8 mouse cellular contexts compared by ENCODE assay signal in the genomic region with DNA sequence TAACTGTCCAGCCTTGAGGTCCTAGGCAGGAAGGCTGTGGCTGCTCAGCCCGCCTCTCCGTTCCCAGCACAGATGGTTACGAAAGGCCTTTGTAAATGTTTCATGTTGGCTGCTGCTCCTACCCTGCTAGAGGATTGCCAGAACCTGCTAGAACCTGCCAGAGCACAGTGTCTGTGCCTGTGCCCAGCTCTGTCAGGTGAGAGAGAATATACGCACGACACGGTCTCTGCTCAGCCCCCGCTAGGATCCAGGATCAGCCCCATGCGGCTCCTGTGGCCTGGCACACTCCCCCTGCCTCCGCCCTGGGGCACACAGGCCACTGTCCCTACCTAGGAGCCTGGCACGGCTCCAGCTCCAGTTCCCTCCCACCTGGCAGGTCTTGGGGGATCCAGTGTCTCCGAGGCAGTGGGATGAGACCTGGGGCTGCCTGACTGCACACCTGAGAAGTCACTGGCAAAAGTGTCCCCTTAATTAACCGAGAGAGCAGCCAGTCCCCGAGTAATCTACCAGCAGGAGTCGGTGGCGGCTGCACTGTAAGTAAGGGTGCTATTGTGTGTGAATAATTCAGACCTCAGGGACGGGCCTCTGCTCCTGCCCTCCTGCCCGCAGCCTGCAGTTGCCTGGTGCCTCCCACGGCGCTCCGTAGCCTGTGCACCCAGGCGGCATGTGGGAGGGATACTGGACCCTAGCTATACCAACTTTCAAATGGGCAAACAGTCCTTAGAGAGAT.
DNase-seq lines count a peak whose midpoint lies in the region; ATAC-seq lines count a peak whose summit lies in the region.

No protein-coding gene starts in this region.

- H3K4me3 ChIP-seq in lung, embryonic 16.5 days (ENCODE audit: low read length) = no peak overlapping the region
- H3K4me3 ChIP-seq in forebrain, embryonic 12.5 days (replicated peaks) = no peak overlapping the region
- no peak overlapping the region for H3K4me3 ChIP-seq in stomach, embryonic 16.5 days (replicated peaks; ENCODE audit: low read length)

- ATAC-seq in lung, embryonic 16.5 days (ENCODE audit: low read depth) = 0 out of 2 replicates have a peak, but pooled peaks have one; percentile 8
- ATAC-seq in forebrain, embryonic 12.5 days (ENCODE audit: low FRiP score) = 0 out of 2 replicates have a peak, but pooled peaks have one; percentile 2
- ATAC-seq in stomach, embryonic 16.5 days (ENCODE audit: insufficient read depth, low FRiP score) = peak; percentile 51

- peak; percentile 68 for DNase-seq in adrenal gland, postnatal 14 days
- no peak for DNase-seq in adrenal gland, postnatal 25 days
- DNase-seq in lung, postnatal 4 days = no peak
- DNase-seq in kidney, postnatal 25 days = peak; percentile 57 to 86
- DNase-seq in thymus, postnatal 10 days (ENCODE audit: low spot score in 2 of 2) = no peak

- no peaks in the 10 kb centered on the region for H3K36me3 ChIP-seq in lung, embryonic 16.5 days (ENCODE audit: control insufficient read depth, insufficient read depth, low read length)
- no peaks in the 10 kb centered on the region for H3K36me3 ChIP-seq in forebrain, embryonic 12.5 days (replicated peaks)
- no peaks in the 10 kb centered on the region for H3K36me3 ChIP-seq in stomach, embryonic 16.5 days (ENCODE audit: control insufficient read depth, insufficient read depth, low read length)

- no peaks in the 10 kb centered on the region for H3K9me3 ChIP-seq in lung, embryonic 16.5 days (ENCODE audit: control insufficient read depth, low read length)
- peaks cover 5% of the 10 kb centered on the region; the same call in 1 of the 2 replicates for H3K9me3 ChIP-seq in forebrain, embryonic 12.5 days
- H3K9me3 ChIP-seq in stomach, embryonic 16.5 days (replicated peaks; ENCODE audit: control insufficient read depth, low read length) = no peaks in the 10 kb centered on the region; the same call in 1 of the 2 replicates

- no peaks in the 10 kb centered on the region for H3K27me3 ChIP-seq in lung, embryonic 16.5 days (ENCODE audit: control insufficient read depth, insufficient read depth, low read depth, low read length)
- peaks cover 27% of the 10 kb centered on the region for H3K27me3 ChIP-seq in forebrain, embryonic 12.5 days
- H3K27me3 ChIP-seq in stomach, embryonic 16.5 days (ENCODE audit: control insufficient read depth, insufficient read depth, low read length) = no peaks in the 10 kb centered on the region

- H3K4me2 ChIP-seq in lung, embryonic 16.5 days (ENCODE audit: low read depth, low read length) = no peak overlapping the region
- H3K4me2 ChIP-seq in forebrain, embryonic 12.5 days = no peak overlapping the region
- H3K4me2 ChIP-seq in stomach, embryonic 16.5 days (ENCODE audit: low read depth, low read length) = no peak overlapping the region

- H3K4me1 ChIP-seq in lung, embryonic 16.5 days (replicated peaks; ENCODE audit: control insufficient read depth, insufficient read depth, low read length) = peaks cover 32% of the 10 kb centered on the region
- peaks cover 76% of the 10 kb centered on the region for H3K4me1 ChIP-seq in forebrain, embryonic 12.5 days
- peaks cover 35% of the 10 kb centered on the region for H3K4me1 ChIP-seq in stomach, embryonic 16.5 days (ENCODE audit: control insufficient read depth, insufficient read depth, low read length)

- no peak overlapping the region for H3K27ac ChIP-seq in lung, embryonic 16.5 days (ENCODE audit: low read length)
- H3K27ac ChIP-seq in forebrain, embryonic 12.5 days = peak overlapping the region; percentile 88
- H3K27ac ChIP-seq in stomach, embryonic 16.5 days (ENCODE audit: low read length) = peak overlapping the region; percentile 82

- 77% methylated on average over 21 of the region's 21 CpGs for WGBS in lung, embryonic 16.5 days
- WGBS in forebrain, embryonic 12.5 days = 45% methylated on average over 21 of the region's 21 CpGs
- 67% methylated on average over 21 of the region's 21 CpGs for WGBS in stomach, embryonic 16.5 days

- H3K9ac ChIP-seq in lung, embryonic 16.5 days (ENCODE audit: low read length) = no peak overlapping the region
- no peak overlapping the region for H3K9ac ChIP-seq in forebrain, embryonic 12.5 days
- peak overlapping the region; percentile 22; the same call in 1 of the 2 replicates for H3K9ac ChIP-seq in stomach, embryonic 16.5 days (ENCODE audit: low read length)

Comparison
In these comparisons a context has a peak if more than half of its experiments do, and no peak if none do; other contexts are left out.
1. DNase-seq: peak in adrenal gland, postnatal 14 days (single experiment) and kidney, postnatal 25 days (2 of 2); none in adrenal gland, postnatal 25 days (single experiment), lung, postnatal 4 days (0 of 2) and thymus, postnatal 10 days (0 of 2).
2. Peak in every context shown above with its lines, with median percentiles within 50 percentile points of each other: ATAC-seq.